Mouse (Mus musculus) CH12.LX (cell line): ENCODE results near the gene Slc25a4. TPM values are rescaled to one million over a fixed set of nuclear protein-coding genes. Genes with fewer than 3 reads are reported as not detected.
A peak's percentile ranks its signal among the peaks of the same experiment; 100 is the strongest.

Experiments
- DNase-seq: peaks from one replicate; pipeline ENCODE4 v3.0.0-alpha.2; 2013; ENCODE audit errors: extremely low read depth
- H3K27ac ChIP-seq: 2 replicates; pipeline ENCODE4 v1.5.1; 2012; ENCODE audit warnings: low read depth, mild to moderate bottlenecking, control low read depth, moderate library complexity; ENCODE audit not compliant: insufficient read depth
- H3K27me3 ChIP-seq: replicated peaks from 2 replicates; pipeline ENCODE3; 2012; ENCODE audit warnings: inconsistent platforms
- H3K36me3 ChIP-seq, 2 experiments: replicated peaks in 1 of 2; 2 replicates each; pipeline versions ENCODE3 to v1.6.1; 2012; ENCODE audit warnings: inconsistent platforms in 1 of 2, low read length in 1 of 2, mild to moderate bottlenecking in 1 of 2, mixed read lengths in 1 of 2, moderate library complexity in 1 of 2; ENCODE audit not compliant: control insufficient read depth in 1 of 2, insufficient read depth in 1 of 2
- H3K4me1 ChIP-seq, 2 experiments: 2 replicates each; pipeline ENCODE4 v1.6.1; 2012; ENCODE audit warnings: inconsistent platforms in 1 of 2, moderate library complexity in 1 of 2; ENCODE audit not compliant: insufficient read depth in 2 of 2, control insufficient read depth in 1 of 2
- H3K4me2 ChIP-seq: 2 replicates; pipeline ENCODE4 v1.6.1; 2012; ENCODE audit warnings: low read depth, mild to moderate bottlenecking, control low read depth; ENCODE audit not compliant: poor library complexity, insufficient read depth, severe bottlenecking
- H3K4me3 ChIP-seq, 3 experiments: fragments of 150-350 bp in 1 of 3; sonication (generic) in 1 of 3; replicated peaks in 1 of 3; 2 replicates each; pipeline versions ENCODE3 to v1.5.1; 2011 to 2012; ENCODE audit warnings: low read depth in 2 of 3, low read length in 2 of 3, mild to moderate bottlenecking in 2 of 3, moderate library complexity in 2 of 3, control low read depth in 1 of 3, improper control_type of control experiment in 1 of 3, inconsistent platforms in 1 of 3, mixed read lengths in 1 of 3; ENCODE audit not compliant: poor library complexity in 1 of 3
- H3K79me2 ChIP-seq: replicated peaks from 2 replicates; pipeline ENCODE4 v1.6.1; 2012; ENCODE audit warnings: mild to moderate bottlenecking, moderate library complexity; ENCODE audit not compliant: control insufficient read depth, poor library complexity, insufficient read depth, severe bottlenecking; ENCODE audit errors: extremely low read depth
- H3K9ac ChIP-seq: 2 replicates; pipeline ENCODE4 v1.6.1; 2012; ENCODE audit warnings: low read depth, mild to moderate bottlenecking, control low read depth, moderate library complexity; ENCODE audit not compliant: insufficient read depth
- H3K9me3 ChIP-seq: replicated peaks from 2 replicates; pipeline ENCODE3; 2012; ENCODE audit warnings: low read length, inconsistent platforms, mixed read lengths
- BHLHE40 ChIP-seq: IDR thresholded peaks from 2 replicates; pipeline ENCODE4 v1.6.1; 2011; ENCODE audit warnings: mild to moderate bottlenecking, low read depth, low read length, improper control_type of control experiment
- CHD2 ChIP-seq: IDR thresholded peaks from 2 replicates; pipeline ENCODE4 v1.6.1; 2011; ENCODE audit warnings: low read length, improper control_type of control experiment
- CTCF ChIP-seq, 2 experiments: IDR thresholded peaks in 1 of 2; conservative IDR thresholded peaks in 1 of 2; 2 replicates each; pipeline ENCODE4 v1.5.1; 2011 to 2012; ENCODE audit warnings: low read depth in 2 of 2, low read length in 2 of 2, improper control_type of control experiment in 1 of 2, inconsistent platforms in 1 of 2, mild to moderate bottlenecking in 1 of 2, moderate library complexity in 1 of 2
- E2F4 ChIP-seq: IDR thresholded peaks from 2 replicates; pipeline ENCODE4 v1.6.1; 2011; ENCODE audit warnings: low read depth, low read length, improper control_type of control experiment; ENCODE audit not compliant: insufficient replicate concordance
- EP300 ChIP-seq: IDR thresholded peaks from 2 replicates; pipeline ENCODE4 v1.6.1; 2011; ENCODE audit warnings: low read length, improper control_type of control experiment
- ETS1 ChIP-seq: conservative IDR thresholded peaks from 2 replicates; pipeline ENCODE4 v1.6.1; 2012; ENCODE audit warnings: low read depth, mild to moderate bottlenecking, inconsistent platforms, low read length, improper control_type of control experiment, moderate library complexity
- IRF4 ChIP-seq: IDR thresholded peaks from 2 replicates; pipeline ENCODE4 v1.6.1; 2014; ENCODE audit warnings: low read depth, mild to moderate bottlenecking, inconsistent platforms, low read length, improper control_type of control experiment
- JUN ChIP-seq: IDR thresholded peaks from 2 replicates; pipeline ENCODE4 v1.6.1; 2011; ENCODE audit warnings: low read depth, mild to moderate bottlenecking, low read length, improper control_type of control experiment, moderate library complexity; ENCODE audit not compliant: insufficient read depth
- JUND ChIP-seq: conservative IDR thresholded peaks from 2 replicates; pipeline ENCODE4 v1.6.1; 2011; ENCODE audit warnings: low read depth, low read length, improper control_type of control experiment
- MAFK ChIP-seq: IDR thresholded peaks from 2 replicates; pipeline ENCODE4 v1.6.1; 2011; ENCODE audit warnings: low read length, improper control_type of control experiment; ENCODE audit not compliant: insufficient replicate concordance
- MAX ChIP-seq: IDR thresholded peaks from 2 replicates; pipeline ENCODE4 v1.6.1; 2011; ENCODE audit warnings: low read length, improper control_type of control experiment
- MAZ ChIP-seq: IDR thresholded peaks from 2 replicates; pipeline ENCODE4 v1.6.1; 2012; ENCODE audit warnings: low read depth, mild to moderate bottlenecking, inconsistent platforms, low read length, improper control_type of control experiment, moderate library complexity
- MEF2A ChIP-seq: IDR thresholded peaks from 2 replicates; pipeline ENCODE4 v1.6.1; 2014; ENCODE audit warnings: low read depth, mild to moderate bottlenecking, inconsistent platforms, low read length, improper control_type of control experiment, borderline replicate concordance
- MXI1 ChIP-seq: IDR thresholded peaks from 2 replicates; pipeline ENCODE4 v1.6.1; 2011; ENCODE audit warnings: mild to moderate bottlenecking, low read depth, low read length, improper control_type of control experiment
- MYC ChIP-seq: IDR thresholded peaks from 2 replicates; pipeline ENCODE4 v1.6.1; 2011; ENCODE audit warnings: low read depth, mild to moderate bottlenecking, improper control_type of control experiment, low read length
- NELFE ChIP-seq: IDR thresholded peaks from 2 replicates; pipeline ENCODE4 v1.6.1; 2011; ENCODE audit warnings: low read depth, low read length, improper control_type of control experiment
- NRF1 ChIP-seq: IDR thresholded peaks from 2 replicates; pipeline ENCODE4 v1.6.1; 2014; ENCODE audit warnings: low read depth, mild to moderate bottlenecking, inconsistent platforms, low read length, improper control_type of control experiment, moderate library complexity
- POLR2A ChIP-seq: IDR thresholded peaks from 2 replicates; pipeline ENCODE4 v1.6.1; 2011; ENCODE audit warnings: low read depth, mild to moderate bottlenecking, improper control_type of control experiment, low read length
- POLR2AphosphoS2 ChIP-seq: IDR thresholded peaks from 2 replicates; pipeline ENCODE4 v1.6.1; 2011; ENCODE audit warnings: low read depth, low read length, improper control_type of control experiment
- RAD21 ChIP-seq: IDR thresholded peaks from 2 replicates; pipeline ENCODE4 v1.6.1; 2011; ENCODE audit warnings: low read depth, mild to moderate bottlenecking, low read length, improper control_type of control experiment, moderate library complexity
- SIN3A ChIP-seq: IDR thresholded peaks from 2 replicates; pipeline ENCODE4 v1.6.1; 2012; ENCODE audit warnings: low read length, improper control_type of control experiment, inconsistent platforms
- SMC3 ChIP-seq: IDR thresholded peaks from 2 replicates; pipeline ENCODE4 v1.6.1; 2011; ENCODE audit warnings: low read depth, low read length, improper control_type of control experiment
- USF2 ChIP-seq: conservative IDR thresholded peaks from 2 replicates; pipeline ENCODE4 v1.6.1; 2011; ENCODE audit warnings: low read depth, low read length, improper control_type of control experiment
- ZC3H11A ChIP-seq: IDR thresholded peaks from 2 replicates; pipeline ENCODE4 v1.6.1; 2012; ENCODE audit warnings: low read depth, mild to moderate bottlenecking, inconsistent platforms, low read length, improper control_type of control experiment
- ZMIZ1 ChIP-seq: IDR thresholded peaks from 2 replicates; pipeline ENCODE4 v1.6.1; 2012; ENCODE audit warnings: low read depth, mild to moderate bottlenecking, inconsistent platforms, low read length, improper control_type of control experiment
- ZNF384 ChIP-seq: IDR thresholded peaks from 2 replicates; pipeline ENCODE4 v1.6.1; 2012; ENCODE audit warnings: low read depth, low read length, improper control_type of control experiment, inconsistent platforms
- dilution Hi-C: fragments of 300-500 bp; cut with MboI; formaldehyde crosslinking; loops from 2 replicates; pipeline ENCODE4 v1.14.3; 2020; ENCODE audit warnings: low sequenced_read_pairs; ENCODE audit not compliant: extremely low pct_unique_long_range_greater_than_20kb, extremely low pct_ligation_motif_present
- in situ Hi-C: fragments of 300-500 bp; cut with MboI; formaldehyde crosslinking; loops from 3 replicates; pipeline ENCODE4 v1.14.3; 2019; ENCODE audit warnings: low sequenced_read_pairs, low pct_ligation_motif_present, low pct_unique_long_range_greater_than_20kb, mixed read lengths
- polyA plus RNA-seq: library from polyadenylated mRNA; unstranded; fragments of >175 nt; gene quantifications from 2 replicates; pipeline ENCODE4 v1.2.1, GENCODE M21; 2012; ENCODE audit warnings: low read depth; ENCODE audit not compliant: insufficient read length
- total RNA-seq, 2 experiments: library from RNA; depleted of rRNA; stranded (reverse); fragments of 300-350 nt in 1 of 2; fragments of >200 nt in 1 of 2; gene quantifications; 2 replicates each; pipeline ENCODE4 v1.2.3; 2012 to 2014

The Slc25a4 gene
- total and polyA plus RNA-seq, 3 experiments, result 365 to 476 (median 403) TPM

GRCm38 (mm10) chr8:46209057-46209456 is 2.0 kb downstream of the Slc25a4 start:
- dilution Hi-C loops (no loop called here), in situ Hi-C loops (loop anchor here (25.0 kb wide), 1 partner anchor 728 kb away; no protein-coding TSS in a partner anchor)
- TF ChIP-seq ZC3H11A (no peak), ETS1 (no peak), MEF2A (no peak), IRF4 (no peak), CHD2 (no peak), USF2 (no peak), JUN (no peak), POLR2AphosphoS2 (no peak), SIN3A (no peak), MXI1 (no peak)
- Histone ChIP-seq H3K4me3 (peak overlapping the region; percentile 38 to 93 (median 79)), H3K4me2 (peak overlapping the region; percentile 80), H3K27ac (no peak overlapping the region), H3K4me1 (peaks cover 2 to 35% of the 10 kb centered on the region in 2 experiments; a peak in 2 of 4 replicates), H3K36me3 (peaks cover 39 to 52% of the 10 kb centered on the region in 2 experiments), H3K79me2 (peaks cover 19% of the 10 kb centered on the region), H3K9me3 (no peaks in the 10 kb centered on the region), H3K27me3 (no peaks in the 10 kb centered on the region), H3K9ac (peak overlapping the region; percentile 91; the same call in 1 of the 2 replicates)
- peak; percentile 35 for DNase-seq

DNA sequence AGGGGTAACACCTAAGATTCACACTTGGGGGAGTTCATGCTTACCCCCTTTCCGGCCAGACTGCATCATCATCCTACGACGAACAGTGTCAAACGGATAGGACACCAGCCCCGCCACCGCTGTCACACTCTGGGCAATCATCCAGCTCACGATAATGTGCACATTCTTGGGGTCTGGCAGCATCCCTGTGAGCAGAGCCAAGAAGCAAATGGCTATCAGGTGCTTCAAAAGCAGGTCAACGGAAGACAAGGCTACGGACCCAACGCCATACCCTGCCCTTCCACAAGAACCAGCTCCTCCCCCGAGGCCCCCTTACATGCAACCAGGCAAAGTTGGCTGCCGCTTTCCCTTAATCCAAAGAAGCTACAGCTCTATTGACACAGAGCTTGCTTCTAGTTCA is 2.7 kb downstream of the Slc25a4 start:
- dilution Hi-C loops, result no loop called here
- in situ Hi-C loops, result loop anchor here (25.0 kb wide), 1 partner anchor 729 kb away; no protein-coding TSS in a partner anchor
- peaks cover 44 to 57% of the 10 kb centered on the region in 2 experiments for H3K36me3 ChIP-seq

DNA sequence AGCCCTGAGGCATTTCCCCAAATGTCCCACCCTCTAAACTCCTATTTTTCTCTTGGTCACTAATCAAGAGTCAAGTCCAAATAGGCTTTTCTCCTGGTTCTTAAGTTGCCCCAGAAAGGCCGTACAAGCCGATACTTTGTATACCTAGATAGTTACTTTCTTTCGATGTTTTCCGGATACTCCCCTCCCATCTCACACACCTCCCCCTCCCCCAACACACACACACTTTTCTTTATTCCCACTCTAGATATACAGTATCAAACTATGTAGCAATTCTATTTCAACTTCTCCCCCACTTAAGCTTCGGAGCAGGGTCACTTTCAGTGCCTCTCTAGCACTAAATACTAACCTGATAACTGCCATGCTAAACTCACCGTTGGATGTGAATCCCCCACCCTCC is 5.0 kb downstream of the Slc25a4 start:
- H3K79me2 ChIP-seq, result peaks cover 19% of the 10 kb centered on the region
- no peak overlapping the region for H3K9ac ChIP-seq
- H3K4me3 ChIP-seq, result no peak overlapping the region
- no peaks in the 10 kb centered on the region for H3K27me3 ChIP-seq
- in situ Hi-C loops (loop anchor here (25.0 kb wide), 1 partner anchor 731 kb away; no protein-coding TSS in a partner anchor), dilution Hi-C loops (no loop called here)
- no peak for DNase-seq
- H3K4me1 ChIP-seq, result peaks cover 2 to 22% of the 10 kb centered on the region in 2 experiments; a peak in 2 of 4 replicates
- peaks cover 46 to 77% of the 10 kb centered on the region in 2 experiments for H3K36me3 ChIP-seq
- H3K9me3 ChIP-seq, result no peaks in the 10 kb centered on the region
- no peak overlapping the region for H3K4me2 ChIP-seq
- H3K27ac ChIP-seq, result no peak overlapping the region
- TF ChIP-seq USF2 (no peak), MAZ (no peak), MAFK (no peak), BHLHE40 (no peak), MYC (no peak), SMC3 (no peak), MXI1 (no peak), MAX (no peak), NRF1 (no peak), CTCF (conservative IDR thresholded peaks at IDR 0.05 in 1 of 2, IDR thresholded peaks at IDR 0.05 in 1 of 2; ENCODE audit: low read depth in 2 of 2, low read length in 2 of 2) (no peak), JUN (no peak), NELFE (no peak), JUND (no peak), POLR2A (no peak), ZMIZ1 (no peak), RAD21 (no peak), SIN3A (no peak)

More for the DNA sequence above, 2.7 kb downstream of the Slc25a4 start:
- H3K27ac ChIP-seq, result no peak overlapping the region
- peaks cover 19% of the 10 kb centered on the region for H3K79me2 ChIP-seq
- no peak overlapping the region for H3K4me2 ChIP-seq
- no peaks in the 10 kb centered on the region for H3K27me3 ChIP-seq
- no peak for DNase-seq
- TF ChIP-seq JUN (no peak), E2F4 (no peak), EP300 (no peak), ZC3H11A (no peak), MEF2A (no peak), JUND (no peak), ZNF384 (no peak), MYC (no peak)
- peaks cover 2 to 35% of the 10 kb centered on the region in 2 experiments; a peak in 2 of 4 replicates for H3K4me1 ChIP-seq
- H3K4me3 ChIP-seq, result no peak overlapping the region
- 0 out of 2 replicates have a peak overlapping the region, but pooled peaks have one; percentile 6 for H3K9ac ChIP-seq
- no peaks in the 10 kb centered on the region for H3K9me3 ChIP-seq
